Mouse (Mus musculus): ENCODE results near the gene Reck. TPM values are rescaled to one million over a fixed set of nuclear protein-coding genes. Genes with fewer than 3 reads are reported as not detected.

Gene Reck
- total RNA-seq (2017), result 0.86 and 2.9 TPM in 2 replicates

GRCm38 (mm10) chr4:43875160-43875918 lies at the start of gene Reck:
TSS of gene Reck (plus strand) at chr4:43875530.
- no peak for ATAC-seq (ENCODE audit: extremely low read depth, insufficient number of reproducible peaks, low FRiP score, poor library complexity, severe bottlenecking)

- ATAC-seq (ENCODE audit: extremely low read depth, insufficient number of reproducible peaks, low FRiP score, poor library complexity, severe bottlenecking), result no peak
Measured at GRCm38 (mm10) chr4:43828806-43829205, 46.5 kb upstream of the Reck start.

GRCm38 (mm10) chr4:43832031-43832430 lies 43.3 kb upstream of the Reck start:
- no peak for ATAC-seq (ENCODE audit: extremely low read depth, insufficient number of reproducible peaks, low FRiP score, poor library complexity, severe bottlenecking)

GRCm38 (mm10) chr4:43833752-43834151 lies 41.6 kb upstream of the Reck start:
- no peak for ATAC-seq (ENCODE audit: extremely low read depth, insufficient number of reproducible peaks, low FRiP score, poor library complexity, severe bottlenecking)

GRCm38 (mm10) chr4:43834749-43835148 lies 40.6 kb upstream of the Reck start:
- ATAC-seq (ENCODE audit: extremely low read depth, insufficient number of reproducible peaks, low FRiP score, poor library complexity, severe bottlenecking), result no peak

- ATAC-seq (ENCODE audit: extremely low read depth, insufficient number of reproducible peaks, low FRiP score, poor library complexity, severe bottlenecking), result no peak
Measured at GRCm38 (mm10) chr4:43838326-43838725, 37.0 kb upstream of the Reck start.

- ATAC-seq (ENCODE audit: extremely low read depth, insufficient number of reproducible peaks, low FRiP score, poor library complexity, severe bottlenecking), result no peak
Measured at GRCm38 (mm10) chr4:43840101-43840500, 35.2 kb upstream of the Reck start, which contains the start of gene Olfr157. TSS of gene Olfr157 (minus strand) at chr4:43840201.

- ATAC-seq (ENCODE audit: extremely low read depth, insufficient number of reproducible peaks, low FRiP score, poor library complexity, severe bottlenecking), result no peak
Measured at GRCm38 (mm10) chr4:43851265-43851664, 24.1 kb upstream of the Reck start, which contains the start of gene Olfr155. TSS of gene Olfr155 (plus strand) at chr4:43851565.

- no peak for ATAC-seq (ENCODE audit: extremely low read depth, insufficient number of reproducible peaks, low FRiP score, poor library complexity, severe bottlenecking)
Measured at GRCm38 (mm10) chr4:43854101-43854500, 21.2 kb upstream of the Reck start.

GRCm38 (mm10) chr4:43859886-43860285 lies 15.4 kb upstream of the Reck start:
- no peak for ATAC-seq (ENCODE audit: extremely low read depth, insufficient number of reproducible peaks, low FRiP score, poor library complexity, severe bottlenecking)

- 0 out of 2 replicates have a peak, but pooled peaks have one; percentile 30 for ATAC-seq (ENCODE audit: extremely low read depth, insufficient number of reproducible peaks, low FRiP score, poor library complexity, severe bottlenecking)
Measured at GRCm38 (mm10) chr4:43860744-43861519, 14.4 kb upstream of the Reck start.

- ATAC-seq (ENCODE audit: extremely low read depth, insufficient number of reproducible peaks, low FRiP score, poor library complexity, severe bottlenecking), result no peak
Measured at GRCm38 (mm10) chr4:43863298-43863697, 12.0 kb upstream of the Reck start.

GRCm38 (mm10) chr4:43869821-43870220 lies 5.5 kb upstream of the Reck start:
- ATAC-seq (ENCODE audit: extremely low read depth, insufficient number of reproducible peaks, low FRiP score, poor library complexity, severe bottlenecking), result no peak

GRCm38 (mm10) chr4:43874501-43874900 lies 829 bp upstream of the Reck start:
- no peak for ATAC-seq (ENCODE audit: extremely low read depth, insufficient number of reproducible peaks, low FRiP score, poor library complexity, severe bottlenecking)

- no peak for ATAC-seq (ENCODE audit: extremely low read depth, insufficient number of reproducible peaks, low FRiP score, poor library complexity, severe bottlenecking)
Measured at GRCm38 (mm10) chr4:43875919-43876411, 635 bp downstream of the Reck start.

GRCm38 (mm10) chr4:43877230-43877629 lies 1.9 kb downstream of the Reck start:
- no peak for ATAC-seq (ENCODE audit: extremely low read depth, insufficient number of reproducible peaks, low FRiP score, poor library complexity, severe bottlenecking)

- no peak for ATAC-seq (ENCODE audit: extremely low read depth, insufficient number of reproducible peaks, low FRiP score, poor library complexity, severe bottlenecking)
Measured at GRCm38 (mm10) chr4:43878121-43878776, 2.9 kb downstream of the Reck start.

- no peak for ATAC-seq (ENCODE audit: extremely low read depth, insufficient number of reproducible peaks, low FRiP score, poor library complexity, severe bottlenecking)
Measured at GRCm38 (mm10) chr4:43879566-43879965, 4.2 kb downstream of the Reck start.

GRCm38 (mm10) chr4:43884196-43884595 lies 8.9 kb downstream of the Reck start:
- ATAC-seq (ENCODE audit: extremely low read depth, insufficient number of reproducible peaks, low FRiP score, poor library complexity, severe bottlenecking), result no peak
